Mouse (Mus musculus) adrenal gland, adult 2 months (tissue): ENCODE data around the gene Lpcat2. TPM values are rescaled to one million over a fixed set of nuclear protein-coding genes. Genes with fewer than 3 reads are reported as not detected.

Experiments used
- DNase-seq: peaks from one replicate; pipeline ENCODE4 v3.0.0; 2021
- microRNA-seq, 2 experiments: library from miRNA; unstranded; fragments of <30 nt; microRNA quantifications; one replicate each; pipeline ENCODE4 v1.2.0; 2021
- polyA plus RNA-seq: library from polyadenylated mRNA; depleted of rRNA; stranded (reverse); fragments of >200 nt; gene quantifications from 2 replicates; pipeline ENCODE4 v1.2.3, GENCODE M21; 2012; rRNA removed
- total RNA-seq, 2 experiments: library from RNA; stranded (reverse); gene quantifications; 2 replicates each; pipeline ENCODE4 v1.2.3; 2021

Lpcat2 gene
- total and polyA plus RNA-seq, 3 experiments = 1.9 to 15.5 (median 3.1) TPM

DNA sequence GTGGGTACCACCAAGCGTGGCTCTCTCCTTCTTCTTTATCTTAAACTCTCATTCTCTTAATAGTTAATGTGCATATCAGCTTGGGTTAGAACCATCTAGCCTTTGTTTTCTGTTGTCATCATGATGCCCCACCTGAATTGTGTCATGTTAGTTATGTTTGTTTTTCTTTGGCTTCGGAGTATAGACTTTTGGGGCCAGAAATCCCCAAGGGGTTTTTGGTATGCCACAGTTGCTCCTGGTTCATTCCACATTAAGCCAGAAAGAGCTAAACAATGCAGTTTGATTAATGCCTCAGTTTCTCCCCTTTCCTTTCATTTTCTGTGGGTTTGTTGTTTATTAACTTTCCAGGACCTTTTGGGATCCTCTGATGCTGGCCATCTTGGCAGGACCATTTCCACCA, 53.3 kb downstream of the Lpcat2 start:
- no peak for DNase-seq

DNA sequence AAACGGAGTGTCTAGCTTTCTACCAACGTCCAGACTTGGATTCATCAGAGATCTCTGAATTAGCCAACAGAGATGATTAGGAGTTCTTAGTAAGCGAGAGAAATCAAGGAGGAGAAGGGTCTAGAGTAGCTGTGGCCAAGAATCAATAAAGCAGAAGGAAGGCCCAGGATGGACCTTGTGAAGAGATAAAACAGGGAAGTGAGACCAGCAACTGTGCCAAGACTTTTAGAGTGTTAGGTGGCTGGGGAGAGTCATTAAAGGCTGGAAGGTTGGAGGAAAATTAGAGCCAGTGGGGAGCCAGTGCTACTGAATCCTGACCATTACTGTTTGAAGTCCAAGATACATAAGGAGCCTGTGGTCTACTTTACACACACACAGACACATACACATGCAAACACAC, 56.3 kb downstream of the Lpcat2 start:
- no peak for DNase-seq

DNA sequence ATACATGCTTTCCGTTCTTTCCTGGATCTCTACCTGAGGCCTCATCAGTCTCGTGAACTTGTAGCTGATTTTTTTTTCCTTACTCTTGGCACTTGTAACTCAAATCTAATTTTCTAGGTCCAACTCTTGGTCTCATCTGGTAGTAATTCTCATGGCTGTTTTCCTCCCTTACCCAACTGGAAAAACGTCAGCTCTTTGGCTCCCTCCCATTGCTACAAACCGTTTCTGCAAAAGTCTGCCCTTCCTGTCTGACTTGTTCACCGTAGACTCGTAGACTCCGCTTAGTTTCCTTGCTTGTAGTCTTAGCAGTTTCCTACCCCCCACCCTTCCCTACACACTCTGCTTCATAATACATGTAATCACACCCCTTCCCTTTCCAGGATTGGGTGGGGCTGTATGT, 58.3 kb downstream of the Lpcat2 start:
- no peak for DNase-seq

DNA sequence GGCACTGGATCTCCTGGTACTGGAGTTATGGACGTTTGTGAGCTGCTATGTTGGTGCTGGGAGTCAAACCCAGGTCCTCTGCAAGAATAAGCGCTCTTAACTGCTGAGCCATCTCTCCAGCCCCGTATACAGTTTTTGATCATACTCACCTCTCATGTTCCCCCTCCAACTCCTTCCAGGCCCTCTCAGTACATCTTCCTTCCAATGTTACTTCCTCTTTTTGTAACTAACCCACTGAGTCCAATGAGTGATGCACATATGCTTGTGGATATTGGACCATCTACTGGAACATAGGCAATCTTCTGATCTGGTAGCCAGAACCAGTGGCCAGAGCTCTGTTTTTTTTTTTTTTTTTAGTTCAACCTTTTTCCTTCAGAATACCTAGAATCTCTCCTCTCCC, 60.9 kb downstream of the Lpcat2 start:
- no peak for DNase-seq

DNA sequence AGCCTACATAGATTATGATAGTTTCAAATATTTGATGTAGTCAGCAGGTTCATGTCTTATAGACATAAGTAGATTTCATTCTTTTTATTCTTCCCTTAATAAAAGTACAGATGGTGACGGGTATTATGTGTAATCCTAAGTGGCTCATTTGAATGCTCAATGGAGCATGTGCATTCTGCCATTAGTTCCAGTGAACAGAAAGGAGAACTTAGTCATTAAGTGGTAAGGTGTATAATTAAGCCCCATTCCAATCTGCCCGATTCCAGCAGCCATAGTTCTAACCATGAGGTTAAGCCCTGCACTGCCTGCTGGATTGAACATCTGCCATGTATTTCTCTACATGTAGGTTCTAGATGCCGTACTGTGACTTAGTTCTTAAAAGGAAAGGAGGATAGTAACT, 66.6 kb downstream of the Lpcat2 start:
- no peak for DNase-seq

DNA sequence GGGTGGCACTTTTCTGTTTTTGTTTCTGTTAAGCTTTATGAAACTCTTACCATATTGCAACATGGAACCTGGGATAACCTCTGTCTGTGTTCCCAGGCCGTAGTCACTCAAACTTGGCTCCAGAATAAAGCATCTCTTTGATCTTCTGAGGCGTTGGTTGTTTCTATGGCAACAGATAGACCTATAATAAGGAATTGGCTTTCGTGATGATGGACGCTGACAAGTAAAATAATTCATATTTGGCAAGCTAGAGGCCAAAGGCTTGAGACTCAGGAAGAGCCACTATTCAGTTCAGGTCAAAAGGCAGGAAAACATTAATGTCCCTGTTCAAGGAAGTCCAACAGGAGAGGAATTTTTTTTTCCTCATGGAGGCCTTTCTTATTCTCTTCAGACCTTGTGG, 73.8 kb downstream of the Lpcat2 start:
- DNase-seq = no peak

DNA sequence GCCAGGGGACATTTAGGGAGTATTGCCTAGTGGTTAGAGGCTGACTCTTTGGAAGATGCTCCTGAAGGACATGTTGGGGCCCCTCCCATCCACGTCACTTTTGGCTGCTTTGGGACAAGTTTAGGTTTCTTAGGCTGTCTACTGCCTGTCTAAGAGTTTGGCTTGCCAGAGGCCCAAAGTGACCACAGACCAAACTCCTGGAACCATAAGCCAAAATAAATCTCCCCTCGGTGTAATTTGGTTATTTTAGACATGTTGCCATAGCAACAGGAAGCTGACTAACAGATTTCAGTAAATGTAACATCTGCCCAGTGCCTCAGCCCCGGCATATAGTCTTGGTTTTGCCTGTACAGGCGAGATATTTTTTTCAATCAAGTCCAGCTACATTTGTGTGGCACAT, 82.9 kb downstream of the Lpcat2 start:
- DNase-seq = no peak

DNA sequence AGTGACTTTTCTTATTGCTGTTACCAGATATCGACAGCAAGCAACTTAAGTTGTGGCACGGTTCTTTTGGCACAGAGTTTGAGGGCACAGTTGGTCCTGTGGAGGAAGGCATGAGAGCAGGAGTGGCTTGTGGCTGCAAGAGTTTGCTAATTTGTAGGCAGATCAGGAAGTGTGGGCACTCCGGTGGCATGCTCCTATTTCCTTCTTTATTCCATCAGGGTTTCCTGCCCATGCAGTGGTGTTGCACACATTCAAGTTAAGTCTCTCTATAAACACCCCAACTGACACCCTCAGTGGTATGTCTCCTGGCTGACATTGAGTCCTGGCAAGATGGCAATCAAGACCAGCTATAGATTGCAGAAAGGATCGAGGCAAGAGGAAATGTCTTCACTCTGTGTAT, 93.9 kb downstream of the Lpcat2 start:
- no peak for DNase-seq

DNA sequence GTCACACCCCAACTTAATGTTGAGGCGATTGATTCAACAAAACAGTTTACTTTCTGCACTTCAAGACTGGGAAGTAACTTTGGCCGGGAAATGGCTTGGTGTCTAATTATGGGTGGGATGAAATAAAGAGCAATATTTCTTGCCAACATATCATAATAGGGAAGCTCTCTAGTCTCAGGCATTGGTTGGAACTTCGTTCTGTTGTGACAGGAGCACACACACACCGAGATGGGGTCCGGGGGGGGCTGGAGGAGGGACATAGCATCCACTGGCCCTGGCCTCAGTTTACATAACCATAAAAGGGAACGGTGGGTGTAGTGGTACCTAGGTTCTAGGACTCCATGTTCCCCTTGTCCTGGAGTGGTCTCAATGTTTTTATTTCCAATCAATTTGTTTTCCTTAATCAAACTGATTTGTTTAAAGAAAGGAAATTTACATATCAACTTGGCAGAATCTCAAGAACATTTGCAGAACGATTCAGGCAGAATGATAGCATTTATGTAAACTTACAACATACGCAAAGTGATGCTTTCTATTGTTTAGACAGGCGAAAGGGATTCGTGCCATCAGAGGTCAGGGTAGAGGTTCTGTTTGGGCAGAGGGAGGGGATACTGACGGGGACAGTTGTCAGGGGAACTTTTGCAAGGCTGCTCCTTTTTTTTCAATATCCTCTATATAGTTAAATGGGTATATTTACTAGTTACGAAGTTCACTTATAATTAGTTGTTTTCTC, 95.7 kb downstream of the Lpcat2 start:
- DNase-seq = no peak

DNA sequence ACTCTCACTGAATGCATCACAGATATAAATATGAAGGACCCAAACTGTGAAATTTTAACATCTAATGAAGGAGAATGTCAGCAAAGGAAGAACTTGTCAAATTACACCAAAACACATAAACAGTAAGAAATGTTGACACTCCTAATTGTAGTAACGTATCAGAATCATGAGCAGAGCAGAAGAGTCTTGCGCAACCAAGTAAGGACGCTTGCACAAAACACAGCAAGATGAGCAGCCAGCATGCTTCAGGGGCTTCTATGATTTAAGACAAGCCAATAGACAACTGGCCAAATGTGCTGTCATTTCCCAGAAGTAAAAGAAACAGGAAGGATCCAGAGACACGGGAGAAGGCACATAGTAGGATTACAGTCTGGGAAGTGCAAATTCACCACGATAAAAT, 98.9 kb downstream of the Lpcat2 start:
- no peak for DNase-seq

DNA sequence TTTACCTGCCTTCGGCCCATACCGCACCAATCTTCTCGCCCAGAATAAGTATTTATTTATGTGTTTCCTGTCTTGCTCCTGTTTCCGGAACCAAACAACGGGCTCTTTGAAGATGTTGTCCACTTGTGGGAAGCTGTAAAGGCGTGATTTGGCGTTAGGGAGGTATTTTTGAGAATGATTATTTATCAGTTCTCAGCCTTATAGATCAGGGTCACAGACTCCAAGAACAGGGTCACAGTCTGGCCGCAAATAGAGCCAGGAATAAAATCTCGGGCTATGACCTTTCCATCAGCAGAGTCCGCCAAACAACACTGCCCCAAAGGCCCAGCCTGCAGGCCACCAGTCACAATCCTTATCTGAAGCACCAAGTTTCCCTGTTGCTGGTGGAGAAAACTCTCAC, 104.6 kb downstream of the Lpcat2 start, which contains the start of gene Slc6a2:
TSS of gene Slc6a2 (plus strand) at position 301 of the 400 bp plus-strand sequence.
- no peak for DNase-seq

DNA sequence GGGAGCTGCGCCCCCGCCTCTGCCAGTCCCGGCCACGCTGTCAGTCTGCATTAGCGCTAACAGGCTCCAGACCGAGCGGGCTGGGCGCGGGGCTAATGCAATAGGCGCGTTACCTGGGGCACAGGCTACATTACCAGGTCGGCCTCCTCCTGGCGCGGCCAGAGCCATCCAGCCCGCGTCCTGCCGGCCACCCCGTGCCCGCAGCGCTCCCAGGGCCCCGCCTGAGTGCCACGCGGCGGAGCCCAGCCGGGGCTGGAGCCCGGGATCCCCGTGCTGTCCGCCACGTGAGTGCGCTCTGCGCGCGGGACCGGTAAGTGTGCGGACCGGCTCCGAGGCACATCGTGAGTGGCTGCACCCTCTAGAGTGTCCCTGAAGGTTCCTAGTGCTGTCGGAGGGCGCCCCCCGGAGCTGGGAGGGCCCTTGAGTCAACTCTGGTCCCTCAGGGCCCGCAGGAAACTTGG, 105.3 kb downstream of the Lpcat2 start:
- DNase-seq = peak; percentile 33

DNA sequence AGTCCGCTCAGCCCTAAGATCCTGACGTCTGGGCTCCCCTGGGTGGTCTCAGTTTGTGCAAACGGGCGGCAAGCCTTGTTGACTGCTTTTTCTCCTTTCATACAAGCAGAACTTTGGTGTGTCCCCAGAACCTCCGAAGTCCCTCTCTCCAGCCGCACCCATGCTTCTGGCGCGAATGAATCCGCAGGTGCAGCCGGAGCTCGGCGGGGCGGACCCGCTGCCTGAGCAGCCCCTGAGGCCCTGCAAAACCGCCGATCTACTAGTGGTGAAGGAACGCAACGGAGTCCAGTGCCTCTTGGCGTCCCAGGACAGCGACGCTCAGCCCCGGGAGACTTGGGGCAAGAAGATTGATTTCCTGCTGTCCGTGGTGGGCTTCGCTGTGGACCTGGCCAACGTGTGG, 105.9 kb downstream of the Lpcat2 start:
- no peak for DNase-seq

DNA sequence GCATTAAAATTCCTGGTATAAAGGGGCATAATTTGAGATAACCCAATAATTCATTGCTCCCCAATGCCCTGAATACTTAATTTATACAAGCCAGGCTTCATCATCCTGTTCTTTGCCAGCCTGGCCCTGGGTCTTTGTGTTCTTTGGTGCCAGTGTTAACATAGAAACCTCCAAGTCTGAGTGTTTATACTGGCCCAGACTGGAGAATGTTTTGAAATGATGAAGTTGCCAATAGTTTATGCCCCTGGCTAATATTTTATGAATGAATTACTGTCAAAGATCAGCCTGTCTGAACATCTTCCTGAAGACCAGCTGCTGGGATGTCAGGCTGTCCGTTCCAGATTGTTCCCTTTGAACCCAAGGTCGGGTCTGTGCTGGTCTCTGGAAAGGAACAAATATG, 109.4 kb downstream of the Lpcat2 start:
- no peak for DNase-seq

Small RNA genes within 50 kb of the gene (microRNA-seq; reads per million reads assigned to microRNA genes)
- 0 reads per million in 2 experiments for gene Gm22151

Other genes with a start within 250 kb of the Lpcat2 start
- gene Irx6, start 181.1 kb upstream of the Lpcat2 start, total RNA-seq = not detected
- gene Irx6, start 181.1 kb upstream of the Lpcat2 start, polyA plus RNA-seq = not detected in 2 replicates
- 10 to 100 TPM; 21.6 to 38.8 TPM for gene Mmp2, start 28.0 kb upstream of the Lpcat2 start, total RNA-seq
- gene Mmp2, start 28.0 kb upstream of the Lpcat2 start, polyA plus RNA-seq = 20.9 and 22.4 TPM in 2 replicates
- gene Capns2, start 46.1 kb downstream of the Lpcat2 start, total RNA-seq = under 1 TPM in 1 of 2 experiments, not detected in 1; 0.69 TPM
- 0.11 TPM in 1 of 2 replicates, not detected in the other for gene Capns2, start 46.1 kb downstream of the Lpcat2 start, polyA plus RNA-seq
- gene Slc6a2, start 104.7 kb downstream of the Lpcat2 start, total RNA-seq = 10 to 100 TPM in 1 of 2 experiments, 1 to 10 TPM in 1; 9.0 to 16.0 TPM
- 1.9 and 4.6 TPM in 2 replicates for gene Slc6a2, start 104.7 kb downstream of the Lpcat2 start, polyA plus RNA-seq
- not detected for gene Ces1a, start 192.9 kb downstream of the Lpcat2 start, total RNA-seq
- gene Ces1a, start 192.9 kb downstream of the Lpcat2 start, polyA plus RNA-seq = not detected in 2 replicates
- under 1 TPM in 1 of 2 experiments, not detected in 1; 0.81 TPM for gene Ces1b, start 224.7 kb downstream of the Lpcat2 start, total RNA-seq
- not detected in 2 replicates for gene Ces1b, start 224.7 kb downstream of the Lpcat2 start, polyA plus RNA-seq